Mouse (Mus musculus) C2C12 (cell line): ENCODE measurements around the gene Srgap2. TPM values are rescaled to one million over a fixed set of nuclear protein-coding genes. Genes with fewer than 3 reads are reported as not detected.

Source experiments
- H3K27me3 ChIP-seq: one replicate; pipeline ENCODE4 v1.6.1; 2011; ENCODE audit not compliant: control insufficient read depth, insufficient read depth, insufficient read length
- H3K36me3 ChIP-seq: one replicate; pipeline ENCODE4 v1.6.1; 2011; ENCODE audit not compliant: control insufficient read depth, insufficient read depth
- H3K4me3 ChIP-seq: one replicate; pipeline ENCODE4 v1.5.1; 2011; ENCODE audit warnings: mild to moderate bottlenecking, control low read depth; ENCODE audit not compliant: poor library complexity, insufficient read depth, severe bottlenecking
- H3K79me2 ChIP-seq: one replicate; pipeline ENCODE4 v1.6.1; 2011; ENCODE audit not compliant: control insufficient read depth, insufficient read depth
- H3K79me3 ChIP-seq: one replicate; pipeline ENCODE4 v1.6.1; 2011; ENCODE audit warnings: low read depth, control low read depth
- H3ac ChIP-seq: one replicate; pipeline ENCODE3; 2011; ENCODE audit warnings: low read depth; ENCODE audit not compliant: control insufficient read depth, insufficient read length
- CEBPB ChIP-seq: IDR thresholded peaks from one replicate; pipeline ENCODE4 v1.6.1; 2011; ENCODE audit warnings: low read depth, mild to moderate bottlenecking, control low read depth, moderate library complexity
- CTCF ChIP-seq: IDR thresholded peaks from one replicate; pipeline ENCODE4 v1.5.1; 2011; ENCODE audit not compliant: control insufficient read depth, insufficient read depth, insufficient read length
- FOSL1 ChIP-seq: IDR thresholded peaks from one replicate; pipeline ENCODE4 v1.8.0; 2011; ENCODE audit warnings: mild to moderate bottlenecking, low read length; ENCODE audit not compliant: poor library complexity, insufficient read depth, severe bottlenecking
- MAX ChIP-seq: IDR thresholded peaks from one replicate; pipeline ENCODE4 v1.6.1; 2011; ENCODE audit warnings: mild to moderate bottlenecking, control low read depth
- MYOD1 ChIP-seq: IDR thresholded peaks from one replicate; pipeline ENCODE4 v1.6.1; 2011; ENCODE audit warnings: low read depth; ENCODE audit not compliant: control insufficient read depth, insufficient read length
- MYOG ChIP-seq: IDR thresholded peaks from one replicate; pipeline ENCODE4 v1.6.1; 2011; ENCODE audit not compliant: control insufficient read depth, insufficient read length; ENCODE audit errors: extremely low read depth
- USF1 ChIP-seq: IDR thresholded peaks from one replicate; pipeline ENCODE4 v1.6.1; 2011; ENCODE audit warnings: low read depth, mild to moderate bottlenecking, control low read depth, moderate library complexity
- polyA plus RNA-seq: library from polyadenylated mRNA; unstranded; fragments of >200 nt; fragmentation: generic; extraction: Trizol; gene quantifications from one replicate; pipeline ENCODE4 v1.2.1, GENCODE M21; 2012; ENCODE audit warnings: missing spikeins

The Srgap2 gene
- polyA plus RNA-seq, 1 experiment, result 10.5 TPM

DNA sequence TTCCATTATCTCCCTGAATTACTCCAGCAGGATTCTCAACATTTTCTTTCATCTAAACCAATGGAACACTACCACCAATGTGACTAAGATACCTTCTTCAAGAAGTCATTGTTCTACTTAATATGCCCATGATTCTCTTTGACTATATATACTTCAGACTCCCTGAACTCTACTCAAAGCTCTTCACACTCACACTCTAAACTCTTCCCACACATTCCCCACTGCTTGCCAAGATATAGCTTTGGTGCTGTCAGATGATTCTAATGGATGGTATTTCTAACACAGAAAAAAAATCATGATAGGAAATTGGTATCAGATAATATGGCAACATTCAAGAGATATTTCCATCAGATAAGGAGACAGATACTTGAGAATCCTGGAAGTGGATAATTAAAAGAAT lies 129.0 kb downstream of the Srgap2 start:
- Histone ChIP-seq H3K4me3 (no peak overlapping the region), H3K79me2 (no peaks in the 10 kb centered on the region), H3K79me3 (peaks cover 2% of the 10 kb centered on the region), H3ac (no peak overlapping the region), H3K36me3 (no peaks in the 10 kb centered on the region), H3K27me3 (no peaks in the 10 kb centered on the region)
- no peak for TF ChIP-seq FOSL1
- TF ChIP-seq MYOD1, result no peak
- TF ChIP-seq USF1, result no peak
- TF ChIP-seq MAX, result no peak
- no peak for TF ChIP-seq CTCF
- no peak for TF ChIP-seq MYOG
- TF ChIP-seq CEBPB, result no peak

DNA sequence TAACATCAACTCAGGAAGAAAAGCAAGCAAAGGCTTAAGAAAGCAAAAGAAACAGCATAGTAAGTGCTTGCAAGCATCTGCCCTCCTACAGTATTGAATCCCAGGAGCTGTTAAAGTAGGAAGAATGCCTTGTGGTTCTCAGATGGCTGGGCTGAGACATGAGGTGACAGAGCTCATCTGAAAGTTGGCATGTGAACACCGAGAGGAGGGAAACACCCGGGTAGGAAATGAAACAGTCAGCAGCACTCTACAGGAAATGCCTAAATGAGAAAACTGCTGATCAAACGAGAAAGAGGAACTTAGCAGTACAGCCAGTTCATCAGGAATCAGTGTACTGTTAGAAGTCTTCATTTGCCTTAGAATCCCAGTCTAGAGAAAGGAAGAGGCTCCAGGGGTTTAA lies 142.7 kb downstream of the Srgap2 start:
- H3ac ChIP-seq, result no peak overlapping the region
- no peak for TF ChIP-seq CTCF
- TF ChIP-seq USF1, result no peak
- no peak for TF ChIP-seq MAX
- TF ChIP-seq MYOD1, result no peak
- no peak for TF ChIP-seq CEBPB
- no peak for TF ChIP-seq FOSL1
- no peak for TF ChIP-seq MYOG
- no peaks in the 10 kb centered on the region for H3K36me3 ChIP-seq
- H3K79me3 ChIP-seq, result no peaks in the 10 kb centered on the region
- no peaks in the 10 kb centered on the region for H3K79me2 ChIP-seq
- H3K4me3 ChIP-seq, result no peak overlapping the region
- H3K27me3 ChIP-seq, result no peaks in the 10 kb centered on the region

DNA sequence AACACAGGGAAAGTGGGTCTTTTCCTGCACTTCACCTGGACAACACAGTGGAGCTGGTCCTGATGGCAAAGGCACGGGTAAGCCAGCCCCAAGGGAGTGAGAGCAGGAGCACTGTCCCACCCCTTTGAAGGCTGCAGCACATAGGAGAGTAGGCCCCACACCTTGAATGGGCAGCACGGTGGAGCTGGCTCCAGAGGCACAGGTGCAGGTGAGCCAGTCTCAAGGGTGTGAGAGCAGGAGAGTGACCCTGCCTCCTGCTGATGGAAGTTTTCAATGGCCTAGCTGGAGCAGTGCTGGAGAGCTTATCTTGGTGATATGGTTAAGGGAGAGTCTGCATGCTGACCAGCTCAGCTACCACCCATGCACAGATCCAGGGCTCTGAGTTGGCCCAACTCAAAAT lies 145.0 kb downstream of the Srgap2 start:
- no peaks in the 10 kb centered on the region for H3K27me3 ChIP-seq
- no peaks in the 10 kb centered on the region for H3K79me3 ChIP-seq
- H3ac ChIP-seq, result no peak overlapping the region
- H3K36me3 ChIP-seq, result no peaks in the 10 kb centered on the region
- no peak for TF ChIP-seq CTCF
- TF ChIP-seq MYOD1, result no peak
- TF ChIP-seq MYOG, result no peak
- TF ChIP-seq CEBPB, result no peak
- H3K79me2 ChIP-seq, result no peaks in the 10 kb centered on the region
- no peak overlapping the region for H3K4me3 ChIP-seq

DNA sequence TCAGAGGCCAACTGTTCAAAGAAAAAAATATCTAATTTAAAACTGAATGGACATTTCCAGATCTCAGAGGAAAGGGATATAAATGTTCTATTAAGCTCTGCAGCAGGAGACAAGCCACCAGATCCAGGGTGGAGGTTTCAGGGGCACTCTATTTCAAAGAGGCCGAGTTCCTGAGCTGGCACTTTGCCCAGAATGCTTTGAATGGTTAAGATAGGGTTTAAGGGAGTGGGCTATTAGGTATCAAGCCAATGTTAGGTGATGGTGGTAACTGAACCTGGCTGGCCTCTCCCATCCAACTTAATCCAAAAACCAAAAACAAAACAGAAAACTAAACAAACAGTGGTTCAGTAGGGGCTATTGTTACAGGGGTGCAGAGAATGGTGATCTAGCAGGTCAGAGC lies 146.9 kb downstream of the Srgap2 start:
- Histone ChIP-seq H3K36me3 (no peaks in the 10 kb centered on the region), H3K79me2 (no peaks in the 10 kb centered on the region), H3K4me3 (no peak overlapping the region), H3K79me3 (no peaks in the 10 kb centered on the region), H3K27me3 (no peaks in the 10 kb centered on the region), H3ac (no peak overlapping the region)
- TF ChIP-seq MYOG (no peak), FOSL1 (no peak), MAX (no peak), CTCF (no peak), CEBPB (no peak), USF1 (no peak), MYOD1 (no peak)

DNA sequence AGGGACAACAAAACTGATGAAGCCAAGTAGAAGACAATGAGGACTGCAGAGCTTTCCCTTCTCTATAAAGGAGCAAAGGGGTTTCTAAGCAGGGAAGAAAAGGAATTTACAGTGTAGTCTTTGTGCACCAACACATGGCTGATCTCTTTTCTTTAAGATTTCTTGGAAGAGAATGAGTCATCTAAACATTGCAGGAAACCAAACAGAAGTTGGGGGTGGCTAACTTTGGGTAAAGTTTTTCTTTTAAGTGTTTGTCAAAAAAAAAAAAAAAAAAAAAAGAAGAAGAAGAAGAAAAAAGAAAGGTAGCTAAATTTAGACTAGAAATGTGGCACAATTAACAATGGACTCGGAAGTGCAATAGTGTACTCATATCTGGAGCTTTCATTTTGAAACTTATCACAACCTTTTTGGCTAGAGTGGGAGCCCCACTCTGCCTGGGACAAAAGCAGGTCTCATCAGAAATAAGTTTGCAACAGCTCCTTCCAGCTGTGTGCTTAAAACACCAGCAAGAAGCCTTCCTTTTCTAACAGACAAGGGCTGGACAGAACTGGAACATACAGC lies 148.2 kb downstream of the Srgap2 start:
- no peak for TF ChIP-seq CTCF
- no peak for TF ChIP-seq MYOD1
- no peak for TF ChIP-seq MAX
- no peak for TF ChIP-seq MYOG
- no peak for TF ChIP-seq FOSL1
- no peak for TF ChIP-seq USF1
- H3K27me3 ChIP-seq, result no peaks in the 10 kb centered on the region
- no peaks in the 10 kb centered on the region for H3K36me3 ChIP-seq
- no peak overlapping the region for H3K4me3 ChIP-seq
- H3ac ChIP-seq, result no peak overlapping the region
- H3K79me3 ChIP-seq, result no peaks in the 10 kb centered on the region
- H3K79me2 ChIP-seq, result no peaks in the 10 kb centered on the region
